Mouse (Mus musculus): ENCODE measurements around the gene Gal3st2. TPM values are rescaled to one million over a fixed set of nuclear protein-coding genes. Genes with fewer than 3 reads are reported as not detected.
"Not testable (repeated sequence)": the region's sequence is repeated elsewhere in the genome, so short reads cannot be mapped to it uniquely, and the experiment has no call there.

The Gal3st2 gene
- polyA plus RNA-seq, 1 experiment from 2014 or later = 0.06 TPM

DNA sequence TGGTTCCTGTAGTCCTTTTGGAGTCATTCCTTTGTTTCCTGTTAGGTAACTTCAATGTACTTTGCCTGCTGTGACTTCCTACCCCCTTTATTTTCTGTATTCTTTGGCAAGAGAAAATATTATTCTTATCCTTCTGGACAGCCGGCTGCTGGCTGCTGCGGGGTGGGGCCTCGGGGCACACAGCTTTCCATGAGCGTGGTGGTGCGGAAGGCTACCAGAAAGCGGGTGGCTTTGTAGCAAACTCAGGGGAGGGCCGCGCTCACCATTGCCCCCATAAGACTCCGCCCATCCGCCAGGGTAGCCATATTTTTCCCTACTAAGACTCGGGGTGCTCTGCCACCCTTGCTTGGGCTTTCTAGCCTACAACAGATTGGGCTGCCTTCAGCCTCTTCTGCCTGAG, 20.7 kb downstream of the Gal3st2 start:
- H3K4me2 ChIP-seq; H3K36me3 ChIP-seq; H3K4me1 ChIP-seq; H3K9ac ChIP-seq; H3K4me3 ChIP-seq (replicated peaks); H3K27me3 ChIP-seq (replicated peaks); H3K9me3 ChIP-seq; H3K27ac ChIP-seq: not testable (repeated sequence)
- WGBS = no CpG with 5 or more reads among the region's 11 CpGs
- ATAC-seq (ENCODE audit: insufficient read depth, low FRiP score, low read depth) = peak; percentile 75

DNA sequence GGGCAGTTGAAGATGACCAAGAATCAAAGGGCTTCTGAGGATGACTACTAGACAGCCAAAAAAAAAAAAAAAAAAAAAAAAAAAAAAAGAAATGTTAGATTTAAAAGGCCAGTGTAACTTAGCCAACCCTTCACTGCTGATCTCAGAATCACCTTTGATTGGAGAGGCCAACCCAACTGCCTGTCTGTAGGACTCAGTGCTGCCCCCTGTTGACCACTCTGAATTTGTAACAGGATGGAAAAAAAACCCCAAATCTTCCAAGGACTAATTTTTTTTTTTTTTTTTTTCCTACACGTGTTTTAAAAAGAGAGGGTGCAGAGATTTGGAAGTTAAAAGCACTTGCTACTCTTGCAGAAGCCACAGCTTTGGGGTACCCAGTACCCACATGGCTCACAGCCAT, 29.8 kb downstream of the Gal3st2 start:
- not testable (repeated sequence) for H3K4me3 ChIP-seq (replicated peaks); H3K4me1 ChIP-seq; H3K36me3 ChIP-seq; H3K9me3 ChIP-seq; H3K4me2 ChIP-seq; ATAC-seq (ENCODE audit: insufficient read depth, low FRiP score, low read depth); H3K27me3 ChIP-seq (replicated peaks); H3K27ac ChIP-seq; H3K9ac ChIP-seq
- 41% methylated on average over 1 of the region's 1 CpGs for WGBS

DNA sequence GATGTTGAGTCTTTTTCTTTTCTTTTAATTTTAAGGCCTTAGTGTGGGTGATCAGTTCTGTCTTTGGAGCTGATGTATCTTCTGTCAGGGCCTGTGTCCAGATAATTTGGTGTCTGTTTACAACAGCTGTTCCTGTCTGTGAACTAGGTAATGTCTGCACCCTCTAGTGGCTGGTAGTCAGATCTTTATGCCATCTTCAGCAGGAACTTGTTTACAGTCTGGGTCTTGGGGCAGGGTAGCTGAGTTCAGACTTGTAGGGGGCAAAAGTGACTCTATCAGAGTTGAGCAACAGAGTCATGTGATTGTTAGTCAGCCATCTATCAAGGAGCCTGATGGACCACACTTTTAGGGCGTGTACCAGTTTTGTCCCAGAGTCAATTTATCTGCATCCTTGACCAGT, 36.3 kb downstream of the Gal3st2 start:
- WGBS = no CpG with 5 or more reads among the region's 1 CpGs
- H3K4me1 ChIP-seq; H3K9me3 ChIP-seq; H3K4me3 ChIP-seq (replicated peaks); ATAC-seq (ENCODE audit: insufficient read depth, low FRiP score, low read depth); H3K27ac ChIP-seq; H3K27me3 ChIP-seq (replicated peaks); H3K36me3 ChIP-seq; H3K9ac ChIP-seq; H3K4me2 ChIP-seq: not testable (repeated sequence)

DNA sequence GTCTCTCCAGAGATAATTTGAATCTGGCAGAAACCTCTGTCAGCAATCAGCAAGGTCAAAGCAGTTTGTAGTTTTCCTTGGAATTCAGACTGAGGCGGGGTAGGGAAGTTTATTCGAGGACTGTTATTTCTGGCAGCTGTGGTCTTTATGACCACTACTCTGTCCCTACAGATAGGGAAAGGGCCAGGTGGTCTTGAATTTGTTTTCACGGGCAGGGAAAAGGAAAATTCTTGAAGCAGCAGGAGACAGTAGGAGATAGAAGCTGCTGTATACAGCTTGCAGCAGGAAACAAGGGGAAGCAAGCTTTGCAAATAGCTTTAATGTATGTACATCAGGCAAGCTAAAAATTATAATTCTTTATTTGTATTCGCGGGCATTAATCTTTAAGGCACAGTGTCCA, 40.2 kb downstream of the Gal3st2 start:
- not testable (repeated sequence) for ATAC-seq (ENCODE audit: insufficient read depth, low FRiP score, low read depth); H3K4me2 ChIP-seq; H3K27ac ChIP-seq; H3K4me3 ChIP-seq (replicated peaks); H3K4me1 ChIP-seq; H3K9me3 ChIP-seq; H3K27me3 ChIP-seq (replicated peaks); H3K36me3 ChIP-seq; H3K9ac ChIP-seq
- WGBS = 34% methylated on average over 3 of the region's 5 CpGs

DNA sequence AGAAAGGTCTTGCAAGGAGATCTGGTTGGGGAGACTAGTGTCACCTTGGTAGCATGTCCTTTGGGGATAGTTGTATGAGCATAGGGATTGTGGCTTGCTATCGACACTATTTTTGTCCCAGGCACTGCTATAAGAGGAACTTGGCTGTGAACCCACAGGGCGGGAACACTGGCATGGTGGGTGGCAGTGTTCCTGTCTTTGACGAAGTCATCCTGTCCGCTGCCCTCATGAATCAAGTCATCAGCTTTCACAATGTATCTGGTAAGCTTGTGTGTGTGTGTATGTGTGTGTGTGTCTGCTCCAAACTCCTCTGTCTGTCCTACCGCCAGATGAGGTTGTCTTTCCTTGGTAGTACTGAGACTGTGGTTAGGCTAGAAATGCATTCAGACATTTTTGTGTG, 45.6 kb downstream of the Gal3st2 start:
- WGBS = 78% methylated on average over 2 of the region's 5 CpGs
- not testable (repeated sequence) for H3K36me3 ChIP-seq; H3K4me2 ChIP-seq; ATAC-seq (ENCODE audit: insufficient read depth, low FRiP score, low read depth); H3K27ac ChIP-seq; H3K4me3 ChIP-seq (replicated peaks); H3K4me1 ChIP-seq; H3K9me3 ChIP-seq; H3K27me3 ChIP-seq (replicated peaks); H3K9ac ChIP-seq

DNA sequence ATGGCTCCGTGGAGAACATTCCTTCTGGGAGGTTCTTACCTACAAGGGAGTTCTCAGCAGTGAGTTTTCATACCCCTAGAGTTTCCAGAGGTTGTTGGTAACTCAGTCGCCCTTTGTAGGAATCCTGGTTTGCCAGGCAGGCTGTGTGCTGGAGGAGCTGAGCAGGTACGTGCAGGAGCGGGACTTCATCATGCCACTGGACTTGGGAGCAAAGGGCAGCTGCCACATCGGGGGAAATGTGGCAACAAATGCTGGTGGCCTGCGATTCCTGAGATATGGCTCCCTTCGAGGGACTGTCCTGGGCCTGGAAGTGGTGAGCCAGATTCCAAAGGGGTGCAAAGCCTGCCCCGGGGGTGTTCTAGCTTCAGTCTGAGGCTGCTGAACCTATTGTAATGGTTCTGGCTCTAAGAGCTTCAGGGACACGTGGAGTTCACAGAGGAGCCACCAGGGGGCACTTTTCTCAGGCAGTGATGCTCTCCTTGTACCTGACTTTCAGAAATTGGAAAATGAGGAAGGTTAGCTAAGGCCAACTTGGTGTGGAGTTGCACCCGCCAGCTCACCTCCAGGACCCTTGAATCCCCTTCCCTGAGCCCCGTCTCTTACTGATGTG, 48.0 kb downstream of the Gal3st2 start:
- H3K4me1 ChIP-seq; H3K27ac ChIP-seq; ATAC-seq (ENCODE audit: insufficient read depth, low FRiP score, low read depth); H3K27me3 ChIP-seq (replicated peaks); H3K36me3 ChIP-seq; H3K9ac ChIP-seq; H3K4me3 ChIP-seq (replicated peaks); H3K9me3 ChIP-seq; H3K4me2 ChIP-seq: not testable (repeated sequence)
- no CpG with 5 or more reads among the region's 11 CpGs for WGBS

DNA sequence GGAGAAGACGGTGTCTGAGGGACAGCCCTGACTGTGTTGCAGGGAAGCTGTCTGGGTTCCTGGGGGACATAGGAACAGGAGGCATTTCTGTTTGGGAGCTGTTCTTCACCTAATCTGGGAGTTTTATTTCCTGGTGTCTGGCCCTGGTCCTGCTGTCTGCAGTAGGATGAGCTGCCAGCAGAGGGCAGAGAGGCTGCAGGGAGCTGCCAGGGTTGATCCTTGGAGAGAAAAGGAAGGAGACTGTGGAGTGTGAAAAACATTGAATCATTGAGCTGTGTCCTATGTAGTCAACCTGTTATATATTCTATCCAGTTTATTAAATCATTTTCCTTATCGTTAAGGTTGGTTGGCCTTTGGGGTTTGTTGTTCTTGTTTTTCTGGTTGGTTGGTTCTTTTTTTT, 50.8 kb downstream of the Gal3st2 start:
- H3K27me3 ChIP-seq (replicated peaks); H3K4me2 ChIP-seq; H3K9me3 ChIP-seq; H3K4me3 ChIP-seq (replicated peaks); H3K4me1 ChIP-seq; H3K9ac ChIP-seq; H3K36me3 ChIP-seq; H3K27ac ChIP-seq: not testable (repeated sequence)
- whole genome bisulfite sequencing = no CpG with 5 or more reads among the region's 2 CpGs
- ATAC-seq (ENCODE audit: insufficient read depth, low FRiP score, low read depth) = peak; percentile 45; the same call in 1 of the 2 replicates

- H3K36me3 ChIP-seq; H3K4me3 ChIP-seq (replicated peaks); H3K9ac ChIP-seq; H3K9me3 ChIP-seq; H3K27ac ChIP-seq; ATAC-seq (ENCODE audit: insufficient read depth, low FRiP score, low read depth); H3K4me1 ChIP-seq; H3K27me3 ChIP-seq (replicated peaks); H3K4me2 ChIP-seq: not testable (repeated sequence)
- 76% methylated on average over 3 of the region's 3 CpGs for WGBS
Observed at GRCm38 (mm10) chr1:93917160-93917559, 56.1 kb downstream of the Gal3st2 start.

GRCm38 (mm10) chr1:93918011-93918410, 56.9 kb downstream of the Gal3st2 start, which contains the start of gene Gal3st2b:
TSS of gene Gal3st2b (plus strand) at chr1:93918311.
- H3K9ac ChIP-seq; ATAC-seq (ENCODE audit: insufficient read depth, low FRiP score, low read depth); H3K4me1 ChIP-seq; H3K27me3 ChIP-seq (replicated peaks); H3K9me3 ChIP-seq; H3K4me2 ChIP-seq; H3K36me3 ChIP-seq; H3K27ac ChIP-seq; H3K4me3 ChIP-seq (replicated peaks): not testable (repeated sequence)
- WGBS = 73% methylated on average over 2 of the region's 2 CpGs

GRCm38 (mm10) chr1:93918775-93919174, 57.7 kb downstream of the Gal3st2 start:
- not testable (repeated sequence) for H3K27ac ChIP-seq; H3K4me1 ChIP-seq; H3K4me3 ChIP-seq (replicated peaks); H3K9me3 ChIP-seq; H3K36me3 ChIP-seq; H3K9ac ChIP-seq; ATAC-seq (ENCODE audit: insufficient read depth, low FRiP score, low read depth); H3K4me2 ChIP-seq; H3K27me3 ChIP-seq (replicated peaks)
- 47% methylated on average over 1 of the region's 1 CpGs for WGBS

GRCm38 (mm10) chr1:93919321-93919720, 58.2 kb downstream of the Gal3st2 start:
- not testable (repeated sequence) for H3K4me2 ChIP-seq; H3K9ac ChIP-seq; H3K4me3 ChIP-seq (replicated peaks); H3K9me3 ChIP-seq; ATAC-seq (ENCODE audit: insufficient read depth, low FRiP score, low read depth); H3K27me3 ChIP-seq (replicated peaks); H3K36me3 ChIP-seq; H3K4me1 ChIP-seq; H3K27ac ChIP-seq
- 78% methylated on average over 3 of the region's 3 CpGs for WGBS

DNA sequence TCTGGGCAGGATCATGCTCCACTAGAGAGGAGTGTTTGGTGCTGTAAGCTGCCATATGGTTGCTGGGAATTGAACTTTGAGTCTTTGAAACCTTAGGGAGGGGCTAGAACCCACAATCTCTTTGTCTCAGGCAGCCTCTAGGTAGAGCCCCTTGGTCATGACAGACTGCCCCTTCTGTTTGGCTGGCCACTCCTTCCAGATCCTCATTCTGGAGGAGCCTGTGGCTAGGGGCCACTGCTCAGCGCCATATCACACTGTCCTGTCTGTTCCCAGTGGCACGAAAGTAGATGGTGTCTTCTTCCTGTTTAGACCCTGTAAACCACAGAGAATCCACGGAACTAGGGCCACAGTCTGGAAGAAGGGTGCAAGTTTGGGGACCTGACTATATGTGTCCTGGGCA, 61.5 kb downstream of the Gal3st2 start:
- H3K27ac ChIP-seq; H3K9ac ChIP-seq; H3K36me3 ChIP-seq; H3K4me3 ChIP-seq (replicated peaks); H3K4me1 ChIP-seq; H3K9me3 ChIP-seq; H3K4me2 ChIP-seq; H3K27me3 ChIP-seq (replicated peaks); ATAC-seq (ENCODE audit: insufficient read depth, low FRiP score, low read depth): not testable (repeated sequence)
- WGBS = 78% methylated on average over 3 of the region's 3 CpGs

- H3K27ac ChIP-seq; H3K9me3 ChIP-seq; H3K27me3 ChIP-seq (replicated peaks); H3K4me3 ChIP-seq (replicated peaks); H3K4me1 ChIP-seq; H3K36me3 ChIP-seq; H3K4me2 ChIP-seq; ATAC-seq (ENCODE audit: insufficient read depth, low FRiP score, low read depth); H3K9ac ChIP-seq: not testable (repeated sequence)
- 43% methylated on average over 2 of the region's 2 CpGs for WGBS
Observed at GRCm38 (mm10) chr1:93923098-93923497, 62.0 kb downstream of the Gal3st2 start.

All from stomach, embryonic 15.5 days (tissue).